Mouse (Mus musculus) thymus, adult 2 months (tissue): ENCODE data around the gene Creld1.

Experiments used
- CTCF ChIP-seq: fragments of 200-500 bp; IDR thresholded peaks from 2 replicates; pipeline ENCODE4 v1.5.1; 2012; ENCODE audit warnings: mild to moderate bottlenecking, control low read depth, low read length, moderate library complexity, borderline replicate concordance; ENCODE audit not compliant: control insufficient read depth, poor library complexity, insufficient read depth; ENCODE audit errors: extremely low read depth
- POLR2A ChIP-seq: fragments of 200-500 bp; IDR thresholded peaks from 2 replicates; pipeline ENCODE4 v1.6.1; 2012; ENCODE audit warnings: mild to moderate bottlenecking, low read length, control low read depth, moderate library complexity; ENCODE audit not compliant: control insufficient read depth, poor library complexity, insufficient read depth; ENCODE audit errors: extremely low read depth

DNA sequence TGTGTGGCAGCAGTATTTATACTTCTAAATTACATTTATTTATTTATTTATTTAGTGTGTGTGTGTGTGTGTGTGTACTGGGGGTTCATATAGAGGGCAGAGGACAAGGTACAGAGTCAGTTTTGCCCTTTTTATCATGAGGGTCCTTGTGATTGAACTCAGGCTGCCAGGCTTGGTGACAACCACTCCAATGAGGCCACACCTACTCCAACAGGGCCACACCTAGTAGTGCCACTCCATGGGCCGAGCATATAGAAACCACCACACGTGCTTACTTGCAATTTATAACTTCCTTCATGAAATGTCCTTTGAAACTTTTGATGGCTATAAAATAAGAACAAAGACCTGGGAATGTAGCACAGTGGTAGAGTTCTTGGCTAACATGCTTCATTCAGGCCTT is 9.9 kb upstream of the Creld1 start:
- no peak for TF ChIP-seq CTCF
- TF ChIP-seq POLR2A, result no peak
